Mouse (Mus musculus) lung, embryonic 14.5 days (tissue): ENCODE results near the gene Ythdf1. TPM values are rescaled to one million over a fixed set of nuclear protein-coding genes. Genes with fewer than 3 reads are reported as not detected.

Experiments used
- ATAC-seq: fragments of 200-750 bp; cut with Nextera tagmentation; 2 replicates; pipeline ENCODE4 v1.8.0; 2017; ENCODE audit warnings: mild to moderate bottlenecking, moderate TSS enrichment, moderate library complexity; ENCODE audit not compliant: insufficient read depth
- DNase-seq: peaks from one replicate; pipeline ENCODE4 v3.0.0-alpha.2; 2015
- H3K27ac ChIP-seq: fragments of 300-500 bp; sonication (generic); 2 replicates; pipeline ENCODE4 v1.5.1; 2014; ENCODE audit warnings: low read depth, mild to moderate bottlenecking, moderate library complexity
- H3K27me3 ChIP-seq: fragments of 300-500 bp; sonication (generic); 2 replicates; pipeline ENCODE4 v1.6.1; 2014; ENCODE audit warnings: low read length, control low read depth; ENCODE audit not compliant: insufficient read depth
- H3K36me3 ChIP-seq: fragments of 300-500 bp; sonication (generic); 2 replicates; pipeline ENCODE4 v1.6.1; 2014; ENCODE audit warnings: control low read depth; ENCODE audit not compliant: insufficient read depth
- H3K4me1 ChIP-seq: fragments of 300-500 bp; sonication (generic); 2 replicates; pipeline ENCODE4 v1.6.1; 2014; ENCODE audit warnings: antibody characterized with exemption, control low read depth; ENCODE audit not compliant: insufficient read depth
- H3K4me2 ChIP-seq: fragments of 300-500 bp; sonication (generic); 2 replicates; pipeline ENCODE4 v1.6.1; 2014; ENCODE audit warnings: mild to moderate bottlenecking
- H3K4me3 ChIP-seq: fragments of 300-500 bp; sonication (generic); 2 replicates; pipeline ENCODE4 v1.5.1; 2014; ENCODE audit warnings: low read depth, low read length
- H3K9ac ChIP-seq: fragments of 300-500 bp; sonication (generic); 2 replicates; pipeline ENCODE4 v1.6.1; 2014
- H3K9me3 ChIP-seq: fragments of 300-500 bp; sonication (generic); 2 replicates; pipeline ENCODE4 v1.6.1; 2016; ENCODE audit warnings: low read depth, low read length, control low read depth
- CTCF ChIP-seq: IDR thresholded peaks from 2 replicates; pipeline ENCODE4 v1.5.1; 2016; ENCODE audit warnings: antibody characterized with exemption, low read depth
- WGBS: fragments of 180-500 bp; shearing (Covaris S2); extraction: QIAGEN DNeasy Blood & Tissue Kit; methylation state at CpG from one replicate; pipeline ENCODE4 v1.1.7; 2014; 5-methylcytosine and 5-hydroxymethylcytosine counted together
- polyA plus RNA-seq: library from polyadenylated mRNA; unstranded; fragments of >200 nt; fragmentation: Nextera tagmentation; extraction: Ambion mirVana; gene quantifications from 2 replicates; pipeline ENCODE4 v1.2.1, GENCODE M21; 2014

Ythdf1 gene
- polyA plus RNA-seq, 1 experiment from 2014 or later = 70.1 TPM

DNA sequence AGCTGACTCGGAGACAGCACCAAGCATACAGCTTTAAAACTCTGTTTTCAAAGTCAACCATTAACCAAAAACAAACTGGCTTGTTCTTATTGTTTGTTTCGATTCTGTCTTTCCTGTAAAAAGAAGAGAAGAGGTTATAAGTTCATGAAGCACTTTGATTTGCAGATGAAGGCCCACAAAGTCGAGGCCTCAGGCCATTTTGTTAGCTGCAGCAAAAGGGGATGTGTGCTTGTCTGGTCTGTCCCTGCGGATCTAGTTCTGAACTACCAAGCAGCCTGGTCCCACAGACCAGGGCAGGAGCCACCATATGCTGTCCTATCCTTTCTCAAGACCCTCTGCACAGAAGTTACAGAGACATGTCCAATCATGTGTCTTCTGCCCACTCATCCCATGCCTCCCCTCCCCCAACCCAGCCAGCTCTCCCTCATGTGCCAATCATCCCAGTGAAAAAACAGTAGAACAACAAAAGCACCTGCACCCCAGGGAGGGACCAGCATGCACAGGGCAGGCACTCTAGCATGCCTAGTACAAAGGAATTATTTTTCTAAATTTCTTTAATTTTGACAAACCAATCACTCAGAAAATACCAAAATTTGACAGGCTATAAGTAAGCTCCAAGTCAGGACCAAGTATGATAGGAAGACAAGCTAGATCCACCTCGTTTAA, 15.1 kb downstream of the Ythdf1 start:
- DNase-seq = no peak
- no peaks in the 10 kb centered on the region for H3K4me1 ChIP-seq
- WGBS = 66% methylated on average over 5 of the region's 5 CpGs
- no peak overlapping the region for H3K4me3 ChIP-seq
- peaks cover 61% of the 10 kb centered on the region for H3K36me3 ChIP-seq
- no peaks in the 10 kb centered on the region for H3K9me3 ChIP-seq
- no peak overlapping the region for H3K9ac ChIP-seq
- no peak overlapping the region for H3K27ac ChIP-seq
- no peak overlapping the region for H3K4me2 ChIP-seq
- no peak for ATAC-seq
- no peak for TF ChIP-seq CTCF
- no peaks in the 10 kb centered on the region for H3K27me3 ChIP-seq

DNA sequence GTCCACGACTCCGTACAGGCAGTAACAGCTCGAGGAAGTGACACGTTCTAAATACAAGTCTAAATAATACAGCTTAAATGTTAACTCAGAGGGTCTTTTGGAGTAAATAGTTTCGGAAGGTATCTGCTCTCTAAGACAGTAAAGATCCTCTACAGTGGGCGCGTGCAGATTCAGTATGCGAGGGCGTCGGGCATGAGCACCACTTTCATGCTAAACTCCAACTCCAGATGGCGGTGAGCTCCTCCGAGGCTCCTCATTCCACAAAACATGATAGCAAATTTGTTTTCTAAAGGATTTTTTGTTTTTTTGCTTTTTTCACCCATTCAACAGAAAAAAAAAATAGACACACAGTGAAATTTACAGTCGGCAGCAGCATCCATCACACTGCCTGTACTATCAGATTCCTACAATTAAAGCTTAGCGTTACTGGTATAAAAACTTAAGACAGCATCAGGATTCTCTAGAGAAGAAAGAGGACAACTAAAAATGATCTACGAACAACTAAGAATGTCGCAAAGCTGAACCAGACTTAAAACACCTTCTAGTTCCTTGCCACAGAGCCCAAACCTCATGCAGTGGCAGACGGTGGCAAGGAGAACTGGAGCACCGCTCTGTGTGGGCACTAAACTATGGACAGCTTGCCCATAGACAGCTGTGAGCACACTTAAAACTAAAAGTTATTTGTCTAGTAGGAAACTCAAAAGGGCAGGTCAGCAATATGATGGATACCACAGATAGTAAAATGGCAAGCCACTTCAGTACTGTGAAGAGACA, 16.1 kb downstream of the Ythdf1 start:
- Histone ChIP-seq H3K9ac (no peak overlapping the region), H3K36me3 (peaks cover 50% of the 10 kb centered on the region), H3K4me1 (no peaks in the 10 kb centered on the region), H3K27ac (no peak overlapping the region), H3K4me2 (no peak overlapping the region), H3K9me3 (no peaks in the 10 kb centered on the region), H3K4me3 (no peak overlapping the region), H3K27me3 (no peaks in the 10 kb centered on the region)
- no peak for ATAC-seq
- no peak for TF ChIP-seq CTCF
- WGBS = 92% methylated on average over 18 of the region's 18 CpGs
- DNase-seq = no peak

DNA sequence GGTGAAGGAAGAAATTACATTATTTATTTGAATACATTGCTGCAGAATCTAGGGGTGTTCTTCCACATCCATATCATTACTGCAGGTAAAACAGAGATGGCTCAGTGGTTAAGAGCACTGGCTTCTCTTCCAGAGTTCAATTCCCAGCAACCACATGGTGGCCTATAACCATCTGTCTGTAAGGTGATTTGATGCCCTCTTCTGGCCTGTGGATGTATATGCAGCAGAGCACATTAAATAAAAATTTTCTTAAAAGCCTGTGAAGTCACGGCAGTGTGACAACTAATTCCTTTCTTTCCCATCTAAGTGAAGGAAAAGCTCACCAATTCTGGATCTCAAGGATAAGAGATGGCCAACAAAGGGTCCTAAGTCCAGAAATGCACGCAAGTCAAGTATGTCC, 18.7 kb downstream of the Ythdf1 start:
- Histone ChIP-seq H3K9me3 (no peaks in the 10 kb centered on the region), H3K4me2 (no peak overlapping the region), H3K4me3 (no peak overlapping the region), H3K9ac (no peak overlapping the region), H3K27ac (no peak overlapping the region), H3K27me3 (no peaks in the 10 kb centered on the region), H3K4me1 (no peaks in the 10 kb centered on the region), H3K36me3 (peaks cover 30% of the 10 kb centered on the region)
- DNase-seq (peak; percentile 65), ATAC-seq (no peak)
- WGBS = 43% methylated on average over 2 of the region's 2 CpGs
- TF ChIP-seq CTCF = peak; percentile 62

DNA sequence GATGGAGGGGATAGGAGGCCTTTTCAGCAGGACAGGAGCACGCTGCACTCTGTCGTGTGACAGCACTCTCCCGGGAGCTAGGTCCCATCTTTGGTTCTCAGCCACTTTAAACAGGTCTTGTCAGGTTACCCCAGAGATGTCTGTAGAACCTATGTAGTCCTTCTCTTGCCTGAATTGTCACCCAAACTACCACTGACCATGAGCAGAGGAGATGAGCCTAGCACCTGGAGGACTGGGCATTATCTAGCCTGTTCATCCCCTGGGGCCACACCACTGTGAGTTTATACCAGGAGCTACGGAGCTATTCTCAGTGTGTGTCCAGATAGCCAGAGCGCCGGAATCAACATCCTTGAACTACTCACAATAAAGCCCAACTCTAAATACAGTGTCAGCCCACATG, 22.9 kb downstream of the Ythdf1 start:
- WGBS = 68% methylated on average over 6 of the region's 6 CpGs
- no peaks in the 10 kb centered on the region for H3K36me3 ChIP-seq
- H3K4me1 ChIP-seq = 0 out of 2 replicates have a peak, but pooled peaks cover 7% of the 10 kb centered on the region
- no peak overlapping the region for H3K27ac ChIP-seq
- DNase-seq = no peak
- H3K4me3 ChIP-seq = no peak overlapping the region
- H3K9ac ChIP-seq = no peak overlapping the region
- H3K9me3 ChIP-seq = no peaks in the 10 kb centered on the region
- no peak for TF ChIP-seq CTCF
- no peak for ATAC-seq
- no peak overlapping the region for H3K4me2 ChIP-seq
- peaks cover 32% of the 10 kb centered on the region for H3K27me3 ChIP-seq

DNA sequence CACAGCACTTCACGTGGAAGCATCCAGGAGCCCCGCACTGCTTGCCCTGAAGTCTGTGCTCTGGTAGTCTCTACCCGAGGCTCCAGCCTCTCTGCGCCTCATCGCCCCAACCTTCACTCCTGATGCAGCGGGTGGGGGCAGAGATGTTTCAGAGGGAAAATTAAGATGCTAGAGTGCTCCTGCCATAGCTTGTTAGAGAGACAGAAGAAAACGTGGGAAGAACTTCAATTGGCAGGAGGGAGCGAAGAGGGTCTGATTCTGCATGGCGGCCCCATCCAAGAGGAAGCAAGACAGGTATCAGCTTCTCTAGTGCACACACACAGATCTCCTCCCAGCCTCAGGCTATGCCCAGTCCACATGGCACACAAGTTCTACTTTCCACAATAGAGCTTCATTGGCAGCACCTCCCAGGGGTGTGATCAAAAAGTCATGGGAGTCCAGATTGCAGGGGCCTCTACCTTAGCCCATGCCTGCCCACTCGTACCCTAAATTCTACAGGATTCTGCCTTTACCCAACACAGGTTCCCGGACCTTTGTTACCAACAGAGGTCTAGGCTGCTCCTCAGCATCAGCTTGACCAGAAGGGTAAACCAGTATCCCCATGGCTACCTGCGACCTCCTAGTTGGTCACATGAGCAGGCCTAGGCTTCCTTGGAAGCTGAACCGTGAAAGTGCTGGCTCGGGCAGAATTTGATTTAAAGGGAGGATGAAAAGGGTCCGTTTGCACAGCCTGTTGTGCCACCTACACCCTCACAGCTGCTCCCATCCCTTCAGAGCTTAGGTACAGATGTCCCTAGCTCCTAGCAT, 23.7 kb downstream of the Ythdf1 start:
- Histone ChIP-seq H3K36me3 (no peaks in the 10 kb centered on the region), H3K9me3 (no peaks in the 10 kb centered on the region), H3K27me3 (peaks cover 40% of the 10 kb centered on the region), H3K4me1 (0 out of 2 replicates have a peak, but pooled peaks cover 7% of the 10 kb centered on the region), H3K27ac (no peak overlapping the region), H3K4me2 (no peak overlapping the region), H3K9ac (no peak overlapping the region), H3K4me3 (no peak overlapping the region)
- WGBS = 73% methylated on average over 15 of the region's 15 CpGs
- no peak for ATAC-seq
- TF ChIP-seq CTCF = no peak
- no peak for DNase-seq

DNA sequence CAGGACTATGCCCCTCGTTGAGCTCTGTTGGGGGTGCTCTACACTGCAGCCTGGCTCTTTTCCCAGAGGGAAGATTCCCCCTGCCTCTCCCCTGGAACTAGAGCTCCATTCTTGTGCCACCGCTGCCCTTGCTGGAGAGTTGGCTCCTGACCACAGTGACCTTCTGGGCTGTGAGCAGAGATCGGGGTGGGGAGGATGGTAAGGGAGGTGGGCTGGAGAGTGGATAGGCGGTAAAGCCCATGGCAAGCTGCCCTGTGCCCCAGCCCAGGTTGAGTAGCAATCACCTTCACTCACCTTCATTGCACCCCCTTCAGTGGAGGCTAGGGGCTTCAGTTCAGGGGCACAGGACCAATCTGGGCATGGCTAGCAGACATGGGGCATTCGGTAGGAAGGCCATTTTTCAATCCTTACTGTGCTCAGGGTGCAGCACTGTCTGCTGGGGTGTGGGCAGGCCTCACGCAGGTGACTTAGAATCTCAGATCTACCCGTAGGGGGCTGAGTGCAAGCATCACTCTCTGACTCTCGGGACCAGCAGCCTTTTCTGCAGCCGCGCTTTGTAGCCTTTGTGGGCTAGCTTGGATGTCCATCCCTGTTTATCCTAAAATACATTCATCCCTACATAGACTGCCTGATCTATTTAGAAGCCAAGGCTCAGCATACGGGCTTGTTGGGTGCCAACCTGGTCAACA, 24.8 kb downstream of the Ythdf1 start:
- H3K9me3 ChIP-seq = no peaks in the 10 kb centered on the region
- no peak overlapping the region for H3K27ac ChIP-seq
- no peaks in the 10 kb centered on the region for H3K36me3 ChIP-seq
- DNase-seq (no peak), ATAC-seq (no peak)
- no peak overlapping the region for H3K9ac ChIP-seq
- peaks cover 51% of the 10 kb centered on the region for H3K27me3 ChIP-seq
- H3K4me2 ChIP-seq = no peak overlapping the region
- H3K4me1 ChIP-seq = 0 out of 2 replicates have a peak, but pooled peaks cover 7% of the 10 kb centered on the region
- no peak for TF ChIP-seq CTCF
- no peak overlapping the region for H3K4me3 ChIP-seq
- 76% methylated on average over 11 of the region's 11 CpGs for WGBS
